Mouse (Mus musculus) thymus, adult 2 months (tissue): ENCODE measurements around the gene Ccnl1.

Source experiments
- CTCF ChIP-seq: fragments of 200-500 bp; IDR thresholded peaks from 2 replicates; pipeline ENCODE4 v1.5.1; 2012; ENCODE audit warnings: mild to moderate bottlenecking, control low read depth, low read length, moderate library complexity, borderline replicate concordance; ENCODE audit not compliant: control insufficient read depth, poor library complexity, insufficient read depth; ENCODE audit errors: extremely low read depth
- POLR2A ChIP-seq: fragments of 200-500 bp; IDR thresholded peaks from 2 replicates; pipeline ENCODE4 v1.6.1; 2012; ENCODE audit warnings: mild to moderate bottlenecking, low read length, control low read depth, moderate library complexity; ENCODE audit not compliant: control insufficient read depth, poor library complexity, insufficient read depth; ENCODE audit errors: extremely low read depth

- no peak for TF ChIP-seq CTCF
- TF ChIP-seq POLR2A, result no peak
Observed at GRCm38 (mm10) chr3:65988711-65989495, 30.9 kb upstream of the Ccnl1 start.
